Mouse (Mus musculus) forebrain, embryonic 11.5 days (tissue): Measurements from ENCODE around the gene Dscam. TPM values are rescaled to one million over a fixed set of nuclear protein-coding genes. Genes with fewer than 3 reads are reported as not detected.

Experiments used
- ATAC-seq: fragments of 200-750 bp; cut with Nextera tagmentation; replicated peaks from 2 replicates; pipeline ENCODE4 v1.8.0; 2017; ENCODE audit warnings: moderate TSS enrichment; ENCODE audit not compliant: low FRiP score
- DNase-seq: peaks from one replicate; pipeline ENCODE4 v3.0.0-alpha.2; 2017; ENCODE audit warnings: low spot score
- H3K27ac ChIP-seq: fragments of 300-500 bp; sonication (generic); 2 replicates; pipeline ENCODE4 v1.5.1; 2014; ENCODE audit warnings: low read depth, low read length
- H3K27me3 ChIP-seq: fragments of 300-500 bp; sonication (generic); 2 replicates; pipeline ENCODE4 v1.6.1; 2014; ENCODE audit warnings: mild to moderate bottlenecking, low read length, mixed read lengths; ENCODE audit not compliant: control insufficient read depth, insufficient read depth
- H3K36me3 ChIP-seq: fragments of 300-500 bp; sonication (generic); 2 replicates; pipeline ENCODE4 v1.6.1; 2014; ENCODE audit warnings: mild to moderate bottlenecking, low read length, moderate library complexity, mixed read lengths; ENCODE audit not compliant: control insufficient read depth, insufficient read depth
- H3K4me1 ChIP-seq: fragments of 300-500 bp; sonication (generic); replicated peaks from 2 replicates; pipeline ENCODE4 v1.6.1; 2014; ENCODE audit warnings: low read length, mixed read lengths; ENCODE audit not compliant: control insufficient read depth, insufficient read depth
- H3K4me2 ChIP-seq: fragments of 300-500 bp; sonication (generic); 2 replicates; pipeline ENCODE4 v1.6.1; 2014; ENCODE audit warnings: low read depth, mild to moderate bottlenecking, low read length, moderate library complexity, mixed read lengths; ENCODE audit not compliant: severe bottlenecking
- H3K4me3 ChIP-seq: fragments of 300-500 bp; sonication (generic); 2 replicates; pipeline ENCODE4 v1.5.1; 2014; ENCODE audit warnings: low read depth, low read length
- H3K9ac ChIP-seq: fragments of 300-500 bp; sonication (generic); 2 replicates; pipeline ENCODE4 v1.6.1; 2014; ENCODE audit warnings: low read length
- H3K9me3 ChIP-seq: fragments of 300-500 bp; sonication (generic); 2 replicates; pipeline ENCODE4 v1.6.1; 2016; ENCODE audit warnings: low read length, mixed read lengths; ENCODE audit not compliant: control insufficient read depth
- WGBS: fragments of 180-500 bp; shearing (Covaris S2); extraction: QIAGEN DNeasy Blood & Tissue Kit; methylation state at CpG from one replicate; pipeline ENCODE4 v1.1.7; 2014; 5-methylcytosine and 5-hydroxymethylcytosine counted together
- polyA plus RNA-seq: library from polyadenylated mRNA; unstranded; fragments of >200 nt; fragmentation: Nextera tagmentation; extraction: Ambion mirVana; gene quantifications from 2 replicates; pipeline ENCODE4 v1.2.1, GENCODE M21; 2014

Gene Dscam
- polyA plus RNA-seq, 1 experiment from 2014 or later = 0.88 TPM

GRCm38 (mm10) chr16:97021496-97021895 is 149.1 kb downstream of the Dscam start:
- DNase-seq (no peak), ATAC-seq (no peak)
- 84% methylated on average over 6 of the region's 6 CpGs for WGBS
- H3K27me3 ChIP-seq = no peaks in the 10 kb centered on the region
- no peak overlapping the region for H3K27ac ChIP-seq
- no peaks in the 10 kb centered on the region for H3K36me3 ChIP-seq
- H3K9me3 ChIP-seq = no peaks in the 10 kb centered on the region
- H3K4me1 ChIP-seq = no peaks in the 10 kb centered on the region
- no peak overlapping the region for H3K9ac ChIP-seq
- H3K4me3 ChIP-seq = no peak overlapping the region
- H3K4me2 ChIP-seq = no peak overlapping the region

GRCm38 (mm10) chr16:97018304-97018703 is 152.2 kb downstream of the Dscam start:
- H3K9me3 ChIP-seq = no peaks in the 10 kb centered on the region
- WGBS = 63% methylated on average over 5 of the region's 5 CpGs
- no peak overlapping the region for H3K27ac ChIP-seq
- H3K4me1 ChIP-seq = no peaks in the 10 kb centered on the region
- no peaks in the 10 kb centered on the region for H3K36me3 ChIP-seq
- no peak overlapping the region for H3K4me3 ChIP-seq
- ATAC-seq = no peak
- no peak for DNase-seq
- H3K4me2 ChIP-seq = no peak overlapping the region
- H3K27me3 ChIP-seq = no peaks in the 10 kb centered on the region
- no peak overlapping the region for H3K9ac ChIP-seq

- Histone ChIP-seq H3K27ac (no peak overlapping the region), H3K27me3 (no peaks in the 10 kb centered on the region), H3K4me1 (no peaks in the 10 kb centered on the region), H3K4me2 (no peak overlapping the region), H3K9ac (no peak overlapping the region), H3K4me3 (no peak overlapping the region), H3K9me3 (no peaks in the 10 kb centered on the region), H3K36me3 (no peaks in the 10 kb centered on the region)
- DNase-seq = no peak
- 83% methylated on average over 3 of the region's 3 CpGs for WGBS
- ATAC-seq = no peak
Observed at GRCm38 (mm10) chr16:97017171-97017738, 153.3 kb downstream of the Dscam start.

- DNase-seq = no peak
- no peak overlapping the region for H3K4me3 ChIP-seq
- H3K27ac ChIP-seq = no peak overlapping the region
- no peak for ATAC-seq
- no peaks in the 10 kb centered on the region for H3K36me3 ChIP-seq
- H3K9me3 ChIP-seq = no peaks in the 10 kb centered on the region
- no peak overlapping the region for H3K4me2 ChIP-seq
- no peaks in the 10 kb centered on the region for H3K27me3 ChIP-seq
- no peaks in the 10 kb centered on the region for H3K4me1 ChIP-seq
- no peak overlapping the region for H3K9ac ChIP-seq
- 90% methylated on average over 2 of the region's 2 CpGs for WGBS
Observed at GRCm38 (mm10) chr16:97016244-97016850, 154.2 kb downstream of the Dscam start.

- no peaks in the 10 kb centered on the region for H3K36me3 ChIP-seq
- H3K27me3 ChIP-seq = no peaks in the 10 kb centered on the region
- DNase-seq (no peak), ATAC-seq (no peak)
- no peaks in the 10 kb centered on the region for H3K9me3 ChIP-seq
- H3K9ac ChIP-seq = no peak overlapping the region
- no peak overlapping the region for H3K27ac ChIP-seq
- WGBS = 75% methylated on average over 3 of the region's 3 CpGs
- H3K4me1 ChIP-seq = 0 out of 2 replicates have a peak, but pooled peaks cover 2% of the 10 kb centered on the region
- H3K4me2 ChIP-seq = no peak overlapping the region
- H3K4me3 ChIP-seq = no peak overlapping the region
Observed at GRCm38 (mm10) chr16:97014343-97014742, 156.2 kb downstream of the Dscam start.

GRCm38 (mm10) chr16:97009116-97010055 is 161.2 kb downstream of the Dscam start:
- no peak for DNase-seq
- H3K9ac ChIP-seq = no peak overlapping the region
- H3K4me3 ChIP-seq = no peak overlapping the region
- H3K27ac ChIP-seq = no peak overlapping the region; the same call in 1 of the 2 replicates
- ATAC-seq = peak; percentile 51
- H3K27me3 ChIP-seq = no peaks in the 10 kb centered on the region
- H3K4me1 ChIP-seq = 0 out of 2 replicates have a peak, but pooled peaks cover 4% of the 10 kb centered on the region
- no peaks in the 10 kb centered on the region for H3K36me3 ChIP-seq
- no peak overlapping the region for H3K4me2 ChIP-seq
- 57% methylated on average over 4 of the region's 4 CpGs for WGBS
- H3K9me3 ChIP-seq = no peaks in the 10 kb centered on the region

GRCm38 (mm10) chr16:97007892-97008527 is 162.5 kb downstream of the Dscam start:
- Histone ChIP-seq H3K9me3 (no peaks in the 10 kb centered on the region), H3K36me3 (no peaks in the 10 kb centered on the region), H3K27me3 (no peaks in the 10 kb centered on the region), H3K4me1 (0 out of 2 replicates have a peak, but pooled peaks cover 4% of the 10 kb centered on the region), H3K9ac (no peak overlapping the region), H3K27ac (peak overlapping the region; percentile 25; the same call in 1 of the 2 replicates), H3K4me2 (no peak overlapping the region), H3K4me3 (no peak overlapping the region)
- 63% methylated on average over 11 of the region's 11 CpGs for WGBS
- DNase-seq = no peak
- ATAC-seq = peak; percentile 53

GRCm38 (mm10) chr16:97006854-97007182 is 163.7 kb downstream of the Dscam start:
- Histone ChIP-seq H3K4me2 (no peak overlapping the region), H3K4me1 (0 out of 2 replicates have a peak, but pooled peaks cover 4% of the 10 kb centered on the region), H3K9me3 (no peaks in the 10 kb centered on the region), H3K9ac (no peak overlapping the region), H3K36me3 (no peaks in the 10 kb centered on the region), H3K27ac (peak overlapping the region; percentile 63; the same call in 1 of the 2 replicates), H3K27me3 (no peaks in the 10 kb centered on the region), H3K4me3 (no peak overlapping the region)
- ATAC-seq = no peak
- no peak for DNase-seq
